Mouse (Mus musculus) c-Kit-positive CD71-positive TER-119-negative erythroid progenitor cells, embryonic 14.5 days (primary cell): ENCODE measurements around the gene A930018P22Rik.

Source experiments
- DNase-seq: peaks from one replicate; pipeline ENCODE4 v3.0.0-alpha.2; 2013; ENCODE audit warnings: low read depth

Gene A930018P22Rik

DNA sequence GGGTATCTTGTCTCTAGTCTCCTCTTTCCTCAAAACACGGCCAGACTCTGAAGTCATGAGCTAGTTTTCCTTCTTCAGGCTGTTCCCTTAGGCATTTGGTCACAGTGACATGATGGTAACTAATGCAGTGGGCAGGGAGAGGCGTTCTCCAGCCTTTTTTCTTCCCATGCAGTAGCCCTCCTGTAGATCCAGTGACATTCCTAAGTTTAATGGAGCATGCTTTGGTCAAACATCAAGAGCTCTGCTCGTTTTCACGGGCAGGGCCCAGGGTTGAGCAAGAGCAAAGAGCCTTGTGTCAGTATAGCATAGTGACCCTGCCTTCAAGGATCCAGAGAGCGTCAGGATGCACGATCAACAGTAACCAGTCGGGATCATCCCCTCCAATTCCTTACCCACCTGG is 40.8 kb downstream of the A930018P22Rik start:
- no peak for DNase-seq

DNA sequence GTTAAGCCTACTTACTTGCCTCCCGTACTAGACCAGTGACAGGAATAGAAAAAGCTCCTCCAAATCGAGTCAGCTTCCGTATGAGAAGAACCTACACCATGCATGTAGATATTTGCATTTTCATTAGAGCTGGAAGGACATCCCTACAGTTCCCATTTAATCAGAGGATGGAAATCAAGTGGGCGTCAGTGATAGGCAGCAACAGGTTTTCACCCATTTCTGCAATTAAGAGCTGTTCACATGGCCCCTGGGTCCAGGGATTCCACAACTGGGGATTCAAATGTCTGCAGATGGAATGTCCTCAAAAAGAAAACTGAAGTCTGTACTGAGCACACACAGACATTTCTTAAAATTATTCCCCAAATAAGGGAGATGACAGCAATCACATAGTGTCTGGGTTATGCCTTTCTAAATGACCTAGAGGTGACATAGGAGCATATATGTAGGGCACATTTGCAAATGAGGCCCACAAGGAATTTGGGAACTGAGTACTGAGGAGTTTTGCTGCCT is 41.5 kb downstream of the A930018P22Rik start:
- DNase-seq, result no peak

DNA sequence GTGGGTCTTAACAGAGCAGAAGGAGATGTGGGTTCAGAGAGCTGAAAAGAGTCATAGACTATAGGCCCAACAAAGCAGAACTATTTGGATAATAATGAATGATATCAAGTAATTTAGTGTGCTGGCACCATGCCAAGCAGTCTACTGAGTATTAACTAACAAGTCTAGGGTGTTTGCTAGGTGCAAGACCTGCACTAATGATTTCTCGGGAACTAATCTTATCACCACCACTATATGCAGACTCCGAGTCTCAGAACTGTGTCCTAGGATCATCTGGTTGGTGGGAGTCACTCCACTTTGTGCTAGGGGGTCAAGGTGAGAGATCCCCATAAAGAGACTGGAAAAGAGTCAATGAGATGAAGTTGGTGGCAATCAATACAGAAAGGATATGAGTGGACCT is 43.1 kb downstream of the A930018P22Rik start:
- DNase-seq, result no peak

DNA sequence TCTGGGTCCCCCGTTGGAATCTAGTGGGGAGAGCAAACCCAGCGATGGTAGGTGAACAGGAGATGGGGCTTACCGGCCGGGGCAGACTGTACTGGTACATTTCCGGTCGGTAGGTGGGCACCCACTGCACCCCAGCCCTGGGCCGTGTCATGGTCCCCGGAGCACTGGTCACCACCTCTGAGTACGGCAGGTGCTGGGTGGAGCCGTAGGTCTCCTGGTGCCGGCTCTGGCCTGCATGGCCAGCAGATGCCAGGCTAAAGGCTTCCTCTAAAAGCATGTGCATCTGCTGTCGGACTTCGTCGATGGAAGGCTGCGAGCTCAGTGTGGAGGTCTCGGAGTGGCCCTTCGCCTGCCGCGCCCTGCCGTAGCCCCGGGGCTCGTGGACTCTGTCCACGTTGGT is 45.2 kb downstream of the A930018P22Rik start:
- DNase-seq, result no peak

DNA sequence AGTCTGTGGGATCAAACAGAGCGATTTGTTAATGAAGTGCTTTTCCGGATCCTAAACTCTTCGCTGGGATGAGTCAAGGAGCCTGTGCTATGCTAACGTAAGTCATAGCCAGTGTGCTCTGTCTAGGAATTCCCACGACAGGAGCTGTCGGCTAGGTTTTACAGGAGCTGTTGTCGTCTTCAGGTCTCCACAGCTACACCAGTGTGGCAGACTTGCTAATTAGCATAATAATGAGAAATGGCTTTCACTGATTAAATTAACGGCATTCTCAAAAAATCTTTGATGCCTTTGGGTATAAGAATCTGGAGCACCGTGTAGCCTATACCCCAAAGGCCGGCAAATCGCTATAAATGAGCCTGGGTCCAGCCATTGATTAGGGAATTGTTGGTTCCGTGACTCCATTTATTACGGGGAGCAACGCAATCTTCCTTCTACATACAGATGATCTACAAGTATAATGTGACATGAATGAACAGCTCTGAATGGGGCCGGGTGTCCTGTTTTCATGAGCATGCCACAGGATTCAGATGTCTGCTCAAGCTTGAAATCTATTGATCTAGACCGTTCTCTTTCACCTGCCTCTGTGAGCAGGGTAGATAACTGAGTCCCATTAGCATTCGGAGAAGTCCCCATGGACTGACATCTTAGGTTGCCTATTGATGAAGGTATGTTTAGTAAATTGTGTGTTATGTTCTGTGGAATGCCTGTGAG is 45.8 kb downstream of the A930018P22Rik start:
- no peak for DNase-seq

DNA sequence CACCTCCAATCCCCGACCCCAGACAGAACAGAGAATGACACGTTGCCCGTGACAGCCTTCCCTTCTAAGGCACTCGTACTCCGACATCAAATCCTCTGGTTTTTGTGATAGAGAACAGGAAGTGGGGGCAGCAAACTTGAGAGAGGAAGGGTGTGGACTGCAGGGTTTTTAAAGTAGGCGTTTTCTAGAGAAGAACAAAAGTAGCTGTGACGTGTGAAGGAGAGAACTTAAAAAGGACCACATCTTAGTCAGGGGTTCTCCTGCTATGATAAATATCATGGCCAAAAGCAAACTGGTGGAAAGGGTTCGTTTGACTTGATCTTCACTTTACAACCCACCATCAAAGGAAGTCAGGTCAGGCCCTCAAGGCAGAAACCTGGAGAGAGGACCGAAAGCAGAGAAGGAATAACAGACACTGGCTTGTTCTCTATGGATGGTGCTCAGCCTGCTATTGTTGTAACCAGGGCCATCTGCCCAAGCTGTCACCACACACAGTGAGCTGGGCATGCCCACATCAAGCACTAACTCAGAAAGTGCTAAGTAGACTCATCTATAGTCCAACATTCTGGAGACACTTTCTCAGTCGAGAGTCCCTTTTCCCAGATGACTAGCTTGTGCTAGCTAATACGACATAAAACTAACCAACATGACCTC is 50.3 kb downstream of the A930018P22Rik start:
- DNase-seq, result no peak

DNA sequence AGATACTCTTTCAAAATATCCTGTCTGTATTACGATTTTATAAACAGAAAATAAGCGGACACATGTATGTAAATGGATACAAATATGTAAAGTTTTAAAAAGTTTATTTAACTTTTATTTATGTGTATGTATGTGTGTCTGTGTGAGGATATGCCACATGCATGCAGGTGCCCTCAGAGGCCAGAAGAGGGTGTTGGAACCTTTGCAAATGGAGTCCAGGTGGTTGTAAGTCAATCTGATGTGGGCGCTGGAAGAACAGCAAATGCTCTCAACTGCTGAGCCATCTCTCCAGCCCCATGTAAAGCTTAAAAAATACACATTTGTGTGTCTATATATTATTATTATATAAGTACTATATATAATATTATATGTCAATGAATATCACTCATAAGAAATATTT is 50.9 kb downstream of the A930018P22Rik start:
- DNase-seq, result no peak
